Mouse (Mus musculus): ENCODE measurements around the gene Stim2.

DNA sequence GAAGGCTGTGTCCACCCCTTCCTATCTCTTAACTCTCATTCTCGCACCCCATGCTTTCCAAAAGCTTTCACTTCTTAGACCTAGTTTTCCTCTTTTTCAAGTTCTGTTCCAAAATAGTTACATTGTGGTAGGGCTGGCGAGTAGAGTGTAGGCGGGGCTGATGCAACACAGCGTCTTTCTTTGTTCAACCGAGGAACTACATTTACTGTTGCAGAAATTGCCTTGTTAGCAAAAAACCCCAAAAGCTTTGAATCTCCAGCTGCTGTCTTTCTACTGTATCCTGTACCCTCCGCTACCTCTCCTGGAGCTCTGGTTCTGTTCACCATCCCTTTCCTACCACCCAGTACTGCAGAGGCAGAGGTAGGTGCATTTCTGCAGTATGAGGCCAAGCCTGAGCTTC is 99.9 kb downstream of the Stim2 start:
- TF ChIP-seq POLR2A (IDR thresholded peaks at IDR 0.05; ENCODE audit: control insufficient read depth, extremely low read depth, insufficient read depth, low read length, poor library complexity) (no peak), CTCF (IDR thresholded peaks at IDR 0.05; ENCODE audit: borderline replicate concordance, control insufficient read depth, extremely low read depth, insufficient read depth, low read length, poor library complexity) (no peak)

Measured in thymus, adult 2 months (tissue).